Mouse (Mus musculus): ENCODE measurements around the gene Lsm2.

GRCm38 (mm10) chr17:34934031-34934430 lies 47.6 kb upstream of the Lsm2 start:
- TF ChIP-seq CTCF (IDR thresholded peaks at IDR 0.05; ENCODE audit: control insufficient read depth, insufficient read depth, insufficient replicate concordance, low read depth, low read length), result no peak
- TF ChIP-seq POLR2A (IDR thresholded peaks at IDR 0.05; ENCODE audit: control insufficient read depth, low read depth, low read length), result no peak

Data from testis, adult 2 months (tissue).